Mouse (Mus musculus): Measurements from ENCODE around the gene Pm20d2. TPM values are rescaled to one million over a fixed set of nuclear protein-coding genes. Genes with fewer than 3 reads are reported as not detected.

Pm20d2 gene
- 2.1 and 2.3 TPM in 2 replicates for polyA plus RNA-seq (2015; fragmentation: Nextera tagmentation; extraction: Ambion mirVana)

- peak within 1 kb of the TSS; percentile 94 for H3K4me2 ChIP-seq
- H3K9ac ChIP-seq: peak within 1 kb of the TSS; percentile 71
- H3K4me3 ChIP-seq: peak within 1 kb of the TSS; percentile 77
- no peak for ATAC-seq (replicated peaks; ENCODE audit: insufficient number of reproducible peaks, insufficient read depth, low FRiP score, low read depth)
- H3K27me3 ChIP-seq: 0 out of 2 replicates have a peak, but pooled peaks cover 2% of the 10 kb centered on the region
- H3K36me3 ChIP-seq: no peaks in the 10 kb centered on the region
- no peaks in the 10 kb centered on the region for H3K9me3 ChIP-seq (replicated peaks)
- WGBS: 21% methylated on average over 6 of the region's 6 CpGs
- peak within 1 kb of the TSS; percentile 96 for H3K27ac ChIP-seq
- peaks cover 9% of the 10 kb centered on the region for H3K4me1 ChIP-seq (replicated peaks)
Measured at GRCm38 (mm10) chr4:33189735-33190036, at the start of gene Pm20d2. TSS of gene Pm20d2 (minus strand) at chr4:33189737.

GRCm38 (mm10) chr4:33230881-33231280 lies 41.3 kb upstream of the Pm20d2 start:
- Histone ChIP-seq H3K27me3 (no peaks in the 10 kb centered on the region), H3K4me3 (no peak overlapping the region), H3K9me3 (replicated peaks) (no peaks in the 10 kb centered on the region), H3K27ac (no peak overlapping the region), H3K9ac (no peak overlapping the region), H3K4me1 (replicated peaks) (no peaks in the 10 kb centered on the region), H3K4me2 (no peak overlapping the region), H3K36me3 (no peaks in the 10 kb centered on the region)
- WGBS: 85% methylated on average over 18 of the region's 18 CpGs
- ATAC-seq (replicated peaks; ENCODE audit: insufficient number of reproducible peaks, insufficient read depth, low FRiP score, low read depth): no peak

- no peak for ATAC-seq (replicated peaks; ENCODE audit: insufficient number of reproducible peaks, insufficient read depth, low FRiP score, low read depth)
- Histone ChIP-seq H3K27ac (no peak overlapping the region), H3K36me3 (no peaks in the 10 kb centered on the region), H3K9ac (no peak overlapping the region), H3K9me3 (replicated peaks) (no peaks in the 10 kb centered on the region), H3K27me3 (no peaks in the 10 kb centered on the region), H3K4me3 (no peak overlapping the region), H3K4me2 (no peak overlapping the region), H3K4me1 (replicated peaks) (no peaks in the 10 kb centered on the region)
- 66% methylated on average over 4 of the region's 4 CpGs for WGBS
Measured at GRCm38 (mm10) chr4:33229639-33230038, 40.1 kb upstream of the Pm20d2 start.

GRCm38 (mm10) chr4:33227164-33227563 lies 37.6 kb upstream of the Pm20d2 start:
- no peak overlapping the region for H3K4me3 ChIP-seq
- ATAC-seq (replicated peaks; ENCODE audit: insufficient number of reproducible peaks, insufficient read depth, low FRiP score, low read depth): no peak
- H3K4me1 ChIP-seq (replicated peaks): no peaks in the 10 kb centered on the region
- no peaks in the 10 kb centered on the region for H3K9me3 ChIP-seq (replicated peaks)
- no peak overlapping the region for H3K9ac ChIP-seq
- no peak overlapping the region for H3K4me2 ChIP-seq
- WGBS: 81% methylated on average over 7 of the region's 7 CpGs
- H3K36me3 ChIP-seq: no peaks in the 10 kb centered on the region
- no peaks in the 10 kb centered on the region for H3K27me3 ChIP-seq
- H3K27ac ChIP-seq: no peak overlapping the region

- WGBS: 67% methylated on average over 7 of the region's 7 CpGs
- no peak for ATAC-seq (replicated peaks; ENCODE audit: insufficient number of reproducible peaks, insufficient read depth, low FRiP score, low read depth)
- Histone ChIP-seq H3K4me2 (no peak overlapping the region), H3K27me3 (no peaks in the 10 kb centered on the region), H3K4me3 (no peak overlapping the region), H3K9ac (no peak overlapping the region), H3K4me1 (replicated peaks) (no peaks in the 10 kb centered on the region), H3K27ac (no peak overlapping the region), H3K36me3 (no peaks in the 10 kb centered on the region), H3K9me3 (replicated peaks) (no peaks in the 10 kb centered on the region)
Measured at GRCm38 (mm10) chr4:33224003-33224675, 34.6 kb upstream of the Pm20d2 start.

- WGBS: 62% methylated on average over 1 of the region's 1 CpGs
- H3K4me1 ChIP-seq (replicated peaks): no peaks in the 10 kb centered on the region
- no peaks in the 10 kb centered on the region for H3K36me3 ChIP-seq
- no peaks in the 10 kb centered on the region for H3K9me3 ChIP-seq (replicated peaks)
- H3K4me3 ChIP-seq: no peak overlapping the region
- no peak overlapping the region for H3K9ac ChIP-seq
- no peak for ATAC-seq (replicated peaks; ENCODE audit: insufficient number of reproducible peaks, insufficient read depth, low FRiP score, low read depth)
- H3K27ac ChIP-seq: no peak overlapping the region
- no peaks in the 10 kb centered on the region for H3K27me3 ChIP-seq
- no peak overlapping the region for H3K4me2 ChIP-seq
Measured at GRCm38 (mm10) chr4:33221847-33222246, 32.3 kb upstream of the Pm20d2 start.

- peak within 1 kb of the TSS; percentile 64 for H3K9ac ChIP-seq
- ATAC-seq (replicated peaks; ENCODE audit: insufficient number of reproducible peaks, insufficient read depth, low FRiP score, low read depth): peak; percentile 54
- H3K4me3 ChIP-seq: peak within 1 kb of the TSS; percentile 64
- no peaks in the 10 kb centered on the region for H3K36me3 ChIP-seq
- WGBS: 5% methylated on average over 64 of the region's 65 CpGs
- H3K4me2 ChIP-seq: peak within 1 kb of the TSS; percentile 100
- H3K27ac ChIP-seq: no peak within 1 kb of the TSS
- peaks cover 10% of the 10 kb centered on the region for H3K4me1 ChIP-seq (replicated peaks)
- no peaks in the 10 kb centered on the region for H3K9me3 ChIP-seq (replicated peaks)
- peaks cover 6% of the 10 kb centered on the region; the same call in 1 of the 2 replicates for H3K27me3 ChIP-seq
Measured at GRCm38 (mm10) chr4:33208881-33209841, 19.6 kb upstream of the Pm20d2 start, which contains the start of gene Srsf12. TSS of gene Srsf12 (plus strand) at chr4:33208991.

GRCm38 (mm10) chr4:33207551-33207950 lies 18.0 kb upstream of the Pm20d2 start:
- Histone ChIP-seq H3K4me3 (no peak overlapping the region), H3K4me1 (replicated peaks) (peaks cover 10% of the 10 kb centered on the region), H3K9me3 (replicated peaks) (no peaks in the 10 kb centered on the region), H3K27me3 (peaks cover 6% of the 10 kb centered on the region; the same call in 1 of the 2 replicates), H3K36me3 (no peaks in the 10 kb centered on the region), H3K9ac (no peak overlapping the region), H3K4me2 (no peak overlapping the region), H3K27ac (no peak overlapping the region)
- ATAC-seq (replicated peaks; ENCODE audit: insufficient number of reproducible peaks, insufficient read depth, low FRiP score, low read depth): no peak
- 69% methylated on average over 2 of the region's 2 CpGs for WGBS

- H3K4me3 ChIP-seq: no peak overlapping the region
- H3K9me3 ChIP-seq (replicated peaks): no peaks in the 10 kb centered on the region
- H3K36me3 ChIP-seq: no peaks in the 10 kb centered on the region
- H3K4me1 ChIP-seq (replicated peaks): peaks cover 10% of the 10 kb centered on the region
- peaks cover 6% of the 10 kb centered on the region; the same call in 1 of the 2 replicates for H3K27me3 ChIP-seq
- 0 out of 2 replicates have a peak, but pooled peaks have one; percentile 47 for ATAC-seq (replicated peaks; ENCODE audit: insufficient number of reproducible peaks, insufficient read depth, low FRiP score, low read depth)
- no peak overlapping the region for H3K9ac ChIP-seq
- 6% methylated on average over 4 of the region's 4 CpGs for WGBS
- no peak overlapping the region for H3K4me2 ChIP-seq
- H3K27ac ChIP-seq: no peak overlapping the region
Measured at GRCm38 (mm10) chr4:33204682-33205081, 15.1 kb upstream of the Pm20d2 start.

- Histone ChIP-seq H3K9ac (no peak overlapping the region), H3K36me3 (no peaks in the 10 kb centered on the region), H3K27me3 (no peaks in the 10 kb centered on the region), H3K4me3 (no peak overlapping the region), H3K4me2 (no peak overlapping the region), H3K27ac (no peak overlapping the region), H3K4me1 (replicated peaks) (no peaks in the 10 kb centered on the region), H3K9me3 (replicated peaks) (no peaks in the 10 kb centered on the region)
- ATAC-seq (replicated peaks; ENCODE audit: insufficient number of reproducible peaks, insufficient read depth, low FRiP score, low read depth): no peak
- 21% methylated on average over 2 of the region's 2 CpGs for whole genome bisulfite sequencing
Measured at GRCm38 (mm10) chr4:33198117-33198516, 8.6 kb upstream of the Pm20d2 start.

All from heart, embryonic 15.5 days (tissue).